Mouse (Mus musculus): ENCODE results near the gene Kat6b. TPM values are rescaled to one million over a fixed set of nuclear protein-coding genes. Genes with fewer than 3 reads are reported as not detected.
A peak's percentile ranks its signal among the peaks of the same experiment; 100 is the strongest.
"Not testable (repeated sequence)": the region's sequence is repeated elsewhere in the genome, so short reads cannot be mapped to it uniquely, and the experiment has no call there.

Gene Kat6b
- total RNA-seq (2021) = 10 to 100 TPM; 17.2 to 22.3 TPM
- long read RNA-seq, experiment 1, partial matches to known transcripts = 1 of 2 reads
- long read RNA-seq, experiment 1, other reads (novel, unspliced or antisense) = 1 of 2 reads
- long read RNA-seq, experiment 2, partial matches to known transcripts = 0 of 2 reads
- long read RNA-seq, experiment 2, other reads (novel, unspliced or antisense) = 2 of 2 reads

- intact Hi-C loops (cut with DNase I; ENCODE audit: low total_unique reads) = no loop called here
- DNase-seq = no peak
These were observed at the start of gene Kat6b for GRCm38 (mm10) chr14:21481231-21481630. TSS of gene Kat6b (plus strand) at chr14:21481434.

- intact Hi-C loops (cut with DNase I; ENCODE audit: low total_unique reads) = no loop called here
These were observed 47.8 kb upstream of the Kat6b start for GRCm38 (mm10) chr14:21433415-21433814.

GRCm38 (mm10) chr14:21433995-21434394 lies 47.2 kb upstream of the Kat6b start:
- DNase-seq = no peak
- intact Hi-C loops (cut with DNase I; ENCODE audit: low total_unique reads) = no loop called here

More at GRCm38 (mm10) chr14:21433415-21433814, 47.8 kb upstream of the Kat6b start:
- DNase-seq = no peak

GRCm38 (mm10) chr14:21434686-21435085 lies 46.5 kb upstream of the Kat6b start:
- intact Hi-C loops (cut with DNase I; ENCODE audit: low total_unique reads) = no loop called here
- DNase-seq = no peak

- intact Hi-C loops (cut with DNase I; ENCODE audit: low total_unique reads) = no loop called here
- DNase-seq = peak; percentile 32
These were observed 41.4 kb upstream of the Kat6b start for GRCm38 (mm10) chr14:21439785-21440184.

- no peak for DNase-seq
- intact Hi-C loops (cut with DNase I; ENCODE audit: low total_unique reads) = no loop called here
These were observed 40.7 kb upstream of the Kat6b start for GRCm38 (mm10) chr14:21440526-21440925.

- peak; percentile 61 for DNase-seq
- intact Hi-C loops (cut with DNase I; ENCODE audit: low total_unique reads) = no loop called here
These were observed 39.3 kb upstream of the Kat6b start for GRCm38 (mm10) chr14:21441772-21442533.

GRCm38 (mm10) chr14:21452581-21452980 lies 28.7 kb upstream of the Kat6b start:
- intact Hi-C loops (cut with DNase I; ENCODE audit: low total_unique reads) = no loop called here
- DNase-seq = no peak

GRCm38 (mm10) chr14:21453896-21454295 lies 27.3 kb upstream of the Kat6b start:
- DNase-seq = no peak
- intact Hi-C loops (cut with DNase I; ENCODE audit: low total_unique reads) = no loop called here

GRCm38 (mm10) chr14:21455654-21456350 lies 25.4 kb upstream of the Kat6b start:
- no peak for DNase-seq
- intact Hi-C loops (cut with DNase I; ENCODE audit: low total_unique reads) = no loop called here

GRCm38 (mm10) chr14:21456526-21456925 lies 24.7 kb upstream of the Kat6b start:
- DNase-seq = no peak
- intact Hi-C loops (cut with DNase I; ENCODE audit: low total_unique reads) = no loop called here

- no peak for DNase-seq
- intact Hi-C loops (cut with DNase I; ENCODE audit: low total_unique reads) = no loop called here
These were observed 23.4 kb upstream of the Kat6b start for GRCm38 (mm10) chr14:21457876-21458275.

GRCm38 (mm10) chr14:21458696-21459095 lies 22.5 kb upstream of the Kat6b start:
- intact Hi-C loops (cut with DNase I; ENCODE audit: low total_unique reads) = no loop called here

GRCm38 (mm10) chr14:21459163-21459562 lies 22.1 kb upstream of the Kat6b start:
- intact Hi-C loops (cut with DNase I; ENCODE audit: low total_unique reads) = no loop called here

More at GRCm38 (mm10) chr14:21458696-21459095, 22.5 kb upstream of the Kat6b start:
- DNase-seq = no peak

GRCm38 (mm10) chr14:21462398-21462797 lies 18.8 kb upstream of the Kat6b start:
- intact Hi-C loops (cut with DNase I; ENCODE audit: low total_unique reads) = no loop called here
- no peak for DNase-seq

More at GRCm38 (mm10) chr14:21459163-21459562, 22.1 kb upstream of the Kat6b start:
- DNase-seq = no peak

GRCm38 (mm10) chr14:21463117-21463712 lies 18.0 kb upstream of the Kat6b start:
- DNase-seq = no peak

GRCm38 (mm10) chr14:21470386-21470785 lies 10.8 kb upstream of the Kat6b start:
- DNase-seq = no peak
- intact Hi-C loops (cut with DNase I; ENCODE audit: low total_unique reads) = no loop called here

More at GRCm38 (mm10) chr14:21463117-21463712, 18.0 kb upstream of the Kat6b start:
- intact Hi-C loops (cut with DNase I; ENCODE audit: low total_unique reads) = no loop called here

GRCm38 (mm10) chr14:21471975-21472374 lies 9.3 kb upstream of the Kat6b start:
- no peak for DNase-seq
- intact Hi-C loops (cut with DNase I; ENCODE audit: low total_unique reads) = no loop called here

- DNase-seq; intact Hi-C loops (cut with DNase I; ENCODE audit: low total_unique reads): not testable (repeated sequence)
These were observed 6.6 kb upstream of the Kat6b start for GRCm38 (mm10) chr14:21474593-21475132.

GRCm38 (mm10) chr14:21477181-21477580 lies 4.1 kb upstream of the Kat6b start:
- intact Hi-C loops (cut with DNase I; ENCODE audit: low total_unique reads) = no loop called here
- DNase-seq = no peak
